Mouse (Mus musculus) urinary bladder, postnatal 10 days (tissue): ENCODE data around the gene Ubtfl1.
"Not testable (repeated sequence)": the region's sequence is repeated elsewhere in the genome, so short reads cannot be mapped to it uniquely, and the experiment has no call there.

Experiments
- DNase-seq: peaks from one replicate; pipeline ENCODE4 v3.0.0; 2022; ENCODE audit warnings: low spot score

Ubtfl1 gene

GRCm38 (mm10) chr9:18404118-18404517, at the start of gene Ubtfl1:
TSS of gene Ubtfl1 (plus strand) at chr9:18404418.
- DNase-seq, result no peak

- DNase-seq, result not testable (repeated sequence)
Observed at GRCm38 (mm10) chr9:18373026-18373425, 31.2 kb upstream of the Ubtfl1 start.

- DNase-seq, result no peak
Observed at GRCm38 (mm10) chr9:18385782-18386181, 18.4 kb upstream of the Ubtfl1 start.

GRCm38 (mm10) chr9:18399629-18400028, 4.6 kb upstream of the Ubtfl1 start:
- DNase-seq, result no peak

GRCm38 (mm10) chr9:18402895-18403294, 1.3 kb upstream of the Ubtfl1 start, which contains the start of gene Naalad2:
TSS of gene Naalad2 (minus strand) at chr9:18402995.
- DNase-seq, result not testable (repeated sequence)

GRCm38 (mm10) chr9:18412371-18412770, 8.2 kb downstream of the Ubtfl1 start:
- DNase-seq, result not testable (repeated sequence)

GRCm38 (mm10) chr9:18430354-18430753, 26.1 kb downstream of the Ubtfl1 start, which contains the start of gene Mbd3l2:
TSS of gene Mbd3l2 (plus strand) at chr9:18430654.
- no peak for DNase-seq

- DNase-seq, result no peak
Observed at GRCm38 (mm10) chr9:18431687-18432086, 27.5 kb downstream of the Ubtfl1 start.

GRCm38 (mm10) chr9:18456520-18456919, 52.3 kb downstream of the Ubtfl1 start:
- DNase-seq, result no peak
